Mouse (Mus musculus): Measurements from ENCODE around the gene Psg16. TPM values are rescaled to one million over a fixed set of nuclear protein-coding genes. Genes with fewer than 3 reads are reported as not detected.
A peak's percentile ranks its signal among the peaks of the same experiment; 100 is the strongest.
"Not testable (repeated sequence)": the region's sequence is repeated elsewhere in the genome, so short reads cannot be mapped to it uniquely, and the experiment has no call there.

Gene Psg16
- total RNA-seq, 1 experiment from 2014 or later: not detected

- no peak for ATAC-seq (replicated peaks; ENCODE audit: low read depth, poor library complexity, severe bottlenecking)
These were observed 8.9 kb downstream of the Psg16 start for GRCm38 (mm10) chr7:17082766-17083165.

GRCm38 (mm10) chr7:17087731-17088130 lies 13.9 kb downstream of the Psg16 start:
- ATAC-seq (replicated peaks; ENCODE audit: low read depth, poor library complexity, severe bottlenecking): no peak

DNA sequence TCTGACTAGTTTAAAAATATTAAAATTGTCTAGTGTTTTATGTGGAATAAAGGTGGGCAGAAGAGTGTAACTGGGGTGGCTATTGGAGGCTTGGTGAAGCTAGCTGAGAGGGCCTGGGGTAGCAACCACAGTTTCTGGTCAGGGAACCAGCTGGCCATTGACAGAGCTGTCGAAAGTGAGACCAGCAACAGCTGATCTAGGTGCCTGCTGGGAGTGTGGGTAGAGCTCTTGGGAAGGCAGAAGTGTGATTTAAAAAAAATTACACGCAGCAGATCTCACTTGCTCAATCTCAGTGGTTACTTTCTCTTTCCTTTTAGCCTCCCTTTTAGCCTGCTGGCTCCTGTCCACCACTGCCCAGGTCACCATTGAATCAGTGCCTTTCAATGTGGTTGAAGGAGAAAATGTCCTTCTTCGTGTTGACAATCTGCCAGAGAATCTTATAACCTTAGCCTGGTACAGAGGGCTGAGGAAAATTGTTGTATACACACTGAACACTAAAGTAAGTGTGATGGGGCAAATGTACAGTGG lies 16.3 kb downstream of the Psg16 start:
- no peak for ATAC-seq (replicated peaks; ENCODE audit: low read depth, poor library complexity, severe bottlenecking)

DNA sequence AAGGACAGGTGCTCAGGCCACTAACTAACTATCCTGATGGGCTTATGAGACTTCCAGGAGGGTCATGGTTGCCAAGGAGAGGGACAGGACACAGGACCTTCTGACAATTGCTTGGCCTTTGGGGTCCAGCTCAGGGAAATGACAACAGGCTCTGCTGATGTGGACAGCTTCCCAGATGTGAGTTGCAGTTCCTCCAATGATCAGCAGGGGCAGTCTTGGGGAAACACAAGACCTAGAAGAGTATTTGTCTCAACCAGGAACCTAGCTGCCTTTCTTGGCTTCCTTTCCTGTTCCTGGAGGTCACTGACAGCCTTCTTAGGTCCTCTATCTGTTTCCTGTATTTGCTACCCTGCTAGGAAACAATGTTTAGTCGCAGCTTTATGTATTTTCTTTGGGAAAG lies 17.4 kb downstream of the Psg16 start:
- ATAC-seq (replicated peaks; ENCODE audit: low read depth, poor library complexity, severe bottlenecking): peak; percentile 65; the same call in 1 of the 2 replicates

DNA sequence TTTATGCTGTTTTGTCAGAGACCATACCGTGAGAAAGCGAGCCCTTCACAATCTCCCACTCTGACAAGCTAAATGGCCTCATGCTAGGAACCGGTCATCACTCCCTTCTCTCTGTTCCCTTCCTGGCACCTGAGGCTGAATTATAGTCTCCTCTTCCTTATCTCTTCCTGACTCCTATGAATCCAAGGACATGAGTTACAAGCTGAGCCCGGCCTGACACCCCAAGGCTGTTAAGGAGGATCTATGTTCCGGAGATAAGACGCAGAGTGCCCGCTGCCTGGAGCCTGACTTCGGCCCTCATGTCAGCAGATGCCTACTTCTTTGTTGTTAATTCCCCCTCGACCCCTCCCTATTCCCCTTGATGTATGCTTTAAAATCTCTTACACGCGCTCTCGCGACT lies 27.8 kb downstream of the Psg16 start:
- not testable (repeated sequence) for ATAC-seq (replicated peaks; ENCODE audit: low read depth, poor library complexity, severe bottlenecking)

DNA sequence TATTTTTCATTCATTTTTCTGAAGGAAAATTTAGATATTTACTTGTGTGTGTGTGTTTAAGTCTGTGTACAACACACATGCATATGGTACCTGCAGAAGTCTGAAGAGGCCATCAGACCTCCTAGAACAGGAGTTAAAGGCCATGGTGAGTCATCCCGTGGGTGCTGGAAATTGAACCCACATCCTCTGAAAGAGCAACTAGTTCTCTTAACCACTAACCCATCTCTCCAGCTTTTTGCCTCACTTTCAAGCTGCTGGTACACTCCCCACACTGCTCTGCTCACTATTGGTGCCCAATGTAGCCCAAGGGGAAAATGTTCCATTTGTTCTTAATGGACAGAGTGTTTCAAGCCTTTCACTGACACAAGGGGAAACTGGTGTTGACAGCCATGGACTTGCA lies 61.5 kb downstream of the Psg16 start:
- ATAC-seq (replicated peaks; ENCODE audit: low read depth, poor library complexity, severe bottlenecking): no peak

DNA sequence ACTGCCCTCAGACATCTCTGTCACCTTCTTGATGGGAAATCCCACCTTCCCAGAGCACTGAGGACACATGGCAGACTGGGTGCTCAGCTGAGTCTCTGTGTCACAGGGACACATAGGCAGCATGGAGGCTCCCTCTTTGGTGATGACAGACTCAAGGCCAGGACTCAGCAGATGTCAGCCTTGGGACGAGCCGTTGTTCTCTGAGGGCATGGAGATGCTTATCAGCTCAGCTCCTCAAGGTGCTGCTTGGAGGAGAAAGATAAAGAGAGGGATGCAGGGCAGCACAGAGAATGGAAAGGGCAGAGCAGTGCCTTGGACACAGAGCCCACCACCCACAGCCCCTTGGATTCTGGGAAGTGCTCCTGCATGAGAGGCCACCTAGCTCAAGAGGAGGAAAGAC lies 76.1 kb downstream of the Psg16 start, which contains the start of gene Ceacam3:
Gene Ceacam3 (plus strand): TSS at position 352 of the 400 bp plus-strand sequence.
- no peak for ATAC-seq (replicated peaks; ENCODE audit: low read depth, poor library complexity, severe bottlenecking)

DNA sequence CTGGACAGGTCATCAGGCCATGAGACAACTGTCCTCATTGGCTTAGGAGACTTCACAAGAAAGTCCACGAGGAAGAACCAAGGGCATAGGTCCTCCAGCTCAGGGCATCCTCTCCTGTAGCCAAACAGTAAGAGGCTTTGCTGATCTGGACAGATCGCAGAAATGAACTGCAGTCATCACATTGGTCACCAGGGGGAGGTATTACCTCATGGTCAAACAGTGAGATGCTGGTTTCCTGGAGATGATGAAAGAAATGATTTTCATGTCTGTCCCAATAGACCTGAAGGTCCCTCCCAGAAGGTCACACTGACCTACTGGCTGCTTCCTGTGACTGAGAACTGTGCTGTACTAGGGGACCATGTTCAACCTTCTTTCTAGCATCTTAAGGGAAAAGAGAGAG lies 81.8 kb downstream of the Psg16 start:
- ATAC-seq (replicated peaks; ENCODE audit: low read depth, poor library complexity, severe bottlenecking): peak; percentile 54; the same call in 1 of the 2 replicates

- no peak for ATAC-seq (replicated peaks; ENCODE audit: low read depth, poor library complexity, severe bottlenecking)
These were observed 83.2 kb downstream of the Psg16 start for GRCm38 (mm10) chr7:17156885-17157677.

DNA sequence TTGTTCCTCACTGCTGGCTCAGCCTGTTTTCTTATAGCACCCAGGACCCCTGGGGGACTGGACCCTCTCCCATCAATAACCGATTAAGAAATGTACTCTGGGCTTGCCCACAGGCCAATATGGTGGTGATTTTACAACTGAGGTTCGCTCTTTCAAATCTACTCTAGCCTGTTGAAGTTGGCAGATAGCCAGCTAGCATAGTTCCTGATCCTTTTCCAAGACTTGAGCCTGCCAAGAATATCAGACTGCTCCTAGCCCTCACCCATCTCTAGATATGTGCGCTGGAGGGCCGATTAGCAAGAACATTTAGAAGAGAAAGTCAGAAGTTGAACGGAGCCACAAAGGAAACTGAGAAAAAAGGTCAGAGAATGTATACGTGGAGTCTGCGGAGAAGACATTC lies 85.2 kb downstream of the Psg16 start:
- ATAC-seq (replicated peaks; ENCODE audit: low read depth, poor library complexity, severe bottlenecking): no peak

GRCm38 (mm10) chr7:17171827-17172226 lies 98.0 kb downstream of the Psg16 start:
- ATAC-seq (replicated peaks; ENCODE audit: low read depth, poor library complexity, severe bottlenecking): no peak

Other genes starting within 250 kb of the Psg16 start
- 7.0 and 12.9 TPM in 2 replicates for gene Prkd2, start 231.1 kb upstream of the Psg16 start, total RNA-seq (2017)
- gene Dact3, start 198.7 kb upstream of the Psg16 start, total RNA-seq (2017): 0.14 and 1.1 TPM in 2 replicates
- gene Gng8, start 182.3 kb upstream of the Psg16 start, total RNA-seq (2017): 3.1 TPM in 1 of 2 replicates, not detected in the other
- gene Ptgir, start 167.6 kb upstream of the Psg16 start, total RNA-seq (2017): 0.10 and 0.73 TPM in 2 replicates
- gene Calm3, start 149.9 kb upstream of the Psg16 start, total RNA-seq (2017): 512 and 545 TPM in 2 replicates
- gene Pnmal2, start 129.4 kb upstream of the Psg16 start, total RNA-seq (2017): not detected in 2 replicates
- gene Pnmal1, start 114.4 kb upstream of the Psg16 start, total RNA-seq (2017): 0.09 TPM in 1 of 2 replicates, not detected in the other
- 0.37 TPM in 1 of 2 replicates, not detected in the other for gene Gm42372, start 91.0 kb upstream of the Psg16 start, total RNA-seq (2017)
- 6.5 and 8.2 TPM in 2 replicates for gene Ccdc8, start 81.3 kb upstream of the Psg16 start, total RNA-seq (2017)
- 75.0 and 99.0 TPM in 2 replicates for gene Ppp5c, start 46.1 kb upstream of the Psg16 start, total RNA-seq (2017)
- 0.82 and 2.2 TPM in 2 replicates for gene Hif3a, start 11.6 kb upstream of the Psg16 start, total RNA-seq (2017)
- not detected in 2 replicates for gene Ceacam3, start 76.2 kb downstream of the Psg16 start, total RNA-seq (2017)
- not detected in 2 replicates for gene Psg29, start 129.4 kb downstream of the Psg16 start, total RNA-seq (2017)